Comparison of ENCODE assay signal across 8 mouse cellular contexts in genomic region chr13:17694414-17694813, GRCm38 (mm10). TPM values are rescaled to one million over a fixed set of nuclear protein-coding genes. Genes with fewer than 3 reads are reported as not detected.
DNase-seq lines count a peak whose midpoint lies in the region; ATAC-seq lines count a peak whose summit lies in the region.

No protein-coding gene starts in this region.

- H3K27ac ChIP-seq in limb, embryonic 11.5 days (replicated peaks; ENCODE audit: low read depth, low read length) = peak overlapping the region; percentile 80; the same call in 1 of the 2 replicates
- peak overlapping the region; percentile 96 for H3K27ac ChIP-seq in neural tube, embryonic 15.5 days (replicated peaks)

- peak; percentile 41 for DNase-seq in left cerebral cortex, adult 11 months (ENCODE audit: low spot score)
- no peak for DNase-seq in left cerebral cortex, postnatal 4 days
- DNase-seq in NIH3T3 (ENCODE audit: low read depth) = peak; percentile 54
- DNase-seq in limb, embryonic 11.5 days (ENCODE audit: low spot score) = no peak
- no peak for DNase-seq in adrenal gland, postnatal 4 days (ENCODE audit: low spot score in 2 of 2)
- DNase-seq in cerebellum, postnatal 4 days (ENCODE audit: low spot score in 2 of 2) = no peak

- no peaks in the 10 kb centered on the region for H3K36me3 ChIP-seq in limb, embryonic 11.5 days (ENCODE audit: control insufficient read depth, insufficient read depth, low read length)
- no peaks in the 10 kb centered on the region for H3K36me3 ChIP-seq in neural tube, embryonic 15.5 days

- intact Hi-C loops in left cerebral cortex, postnatal 4 days (cut with DNase I) = no loop called here

- peak overlapping the region; percentile 51 for H3K4me2 ChIP-seq in limb, embryonic 11.5 days (ENCODE audit: low read depth, severe bottlenecking)
- peak overlapping the region; percentile 71 for H3K4me2 ChIP-seq in neural tube, embryonic 15.5 days

- no peaks in the 10 kb centered on the region for H3K9me3 ChIP-seq in limb, embryonic 11.5 days (ENCODE audit: control insufficient read depth, low read length)
- no peaks in the 10 kb centered on the region for H3K9me3 ChIP-seq in neural tube, embryonic 15.5 days (replicated peaks)

- no peaks in the 10 kb centered on the region for H3K27me3 ChIP-seq in limb, embryonic 11.5 days (ENCODE audit: control insufficient read depth, insufficient read depth, low read length)
- no peaks in the 10 kb centered on the region for H3K27me3 ChIP-seq in neural tube, embryonic 15.5 days (replicated peaks)

- peak overlapping the region; percentile 53; the same call in 1 of the 2 replicates for H3K9ac ChIP-seq in limb, embryonic 11.5 days (ENCODE audit: low read length)
- peak overlapping the region; percentile 59 for H3K9ac ChIP-seq in neural tube, embryonic 15.5 days (replicated peaks)

- peak; percentile 29 for ATAC-seq in erythroblast, adult 5-6 weeks (replicated peaks; ENCODE audit: low FRiP score, poor library complexity, severe bottlenecking)
- ATAC-seq in limb, embryonic 11.5 days (ENCODE audit: insufficient number of reproducible peaks, low FRiP score, low TSS enrichment, low read depth) = peak; percentile 83
- peak; percentile 80 for ATAC-seq in neural tube, embryonic 15.5 days (ENCODE audit: low FRiP score)

- H3K4me3 ChIP-seq in limb, embryonic 11.5 days (ENCODE audit: low read depth, low read length) = peak overlapping the region; percentile 83
- H3K4me3 ChIP-seq in neural tube, embryonic 15.5 days (replicated peaks) = peak overlapping the region; percentile 87

- 0% methylated on average over 19 of the region's 25 CpGs for WGBS in limb, embryonic 11.5 days
- WGBS in neural tube, embryonic 15.5 days = 0% methylated on average over 20 of the region's 25 CpGs

- H3K4me1 ChIP-seq in limb, embryonic 11.5 days (ENCODE audit: control insufficient read depth, insufficient read depth, low read length) = no peaks in the 10 kb centered on the region
- H3K4me1 ChIP-seq in neural tube, embryonic 15.5 days = peaks cover 13% of the 10 kb centered on the region

RNA-seq across cellular contexts. Expression of gene Mplkip, which starts 0.6 kb away (rescaled TPM):
- 10 to 100 TPM; 23.0 to 24.8 TPM for total RNA-seq in left cerebral cortex, postnatal 4 days (2021)
- total RNA-seq in erythroblast, adult 5-6 weeks (2015; ENCODE audit: low replicate concordance) = 33.0 and 34.1 TPM in 2 replicates
- total RNA-seq in erythroblast, adult 5-6 weeks (2017; ENCODE audit: low replicate concordance) = 12.5 and 21.8 TPM in 2 replicates
- polyA plus RNA-seq in limb, embryonic 11.5 days (2014; fragmentation: Nextera tagmentation; extraction: Ambion mirVana) = 46.7 and 56.5 TPM in 2 replicates
- 41.2 and 44.6 TPM in 2 replicates for polyA plus RNA-seq in neural tube, embryonic 15.5 days (2015; fragmentation: Nextera tagmentation; extraction: Ambion mirVana)
- 10 to 100 TPM; 24.3 to 27.5 TPM for total RNA-seq in adrenal gland, postnatal 4 days (2021)

RNA-seq across cellular contexts. Expression of gene Sugct, which starts 0.9 kb away (rescaled TPM):
- under 1 TPM; 0.87 to 0.96 TPM for total RNA-seq in left cerebral cortex, postnatal 4 days (2021)
- 0.38 TPM in 1 of 2 replicates, not detected in the other for total RNA-seq in erythroblast, adult 5-6 weeks (2015; ENCODE audit: low replicate concordance)
- not detected in 2 replicates for total RNA-seq in erythroblast, adult 5-6 weeks (2017; ENCODE audit: low replicate concordance)
- 2.4 and 3.9 TPM in 2 replicates for polyA plus RNA-seq in limb, embryonic 11.5 days (2014; fragmentation: Nextera tagmentation; extraction: Ambion mirVana)
- 2.8 and 3.5 TPM in 2 replicates for polyA plus RNA-seq in neural tube, embryonic 15.5 days (2015; fragmentation: Nextera tagmentation; extraction: Ambion mirVana)
- 10 to 100 TPM in 1 of 2 experiments, 1 to 10 TPM in 1; 9.5 to 11.7 TPM for total RNA-seq in adrenal gland, postnatal 4 days (2021)

Comparison
In these comparisons a context has a peak if more than half of its experiments do, and no peak if none do; other contexts are left out.
1. DNase-seq: peak in left cerebral cortex, adult 11 months (single experiment) and NIH3T3 (single experiment); none in left cerebral cortex, postnatal 4 days (single experiment), limb, embryonic 11.5 days (single experiment), adrenal gland, postnatal 4 days (0 of 2) and cerebellum, postnatal 4 days (0 of 2).
2. ATAC-seq: peak in every context shown above with its lines; median percentile 83 in limb, embryonic 11.5 days; 80 in neural tube, embryonic 15.5 days; 29 in erythroblast, adult 5-6 weeks.
3. RNA of gene Sugct, which starts 0.9 kb away (total RNA-seq): 9.5 to 11.7 TPM in adrenal gland, postnatal 4 days; 0.87 to 0.96 TPM in left cerebral cortex, postnatal 4 days and 0.38 TPM in erythroblast, adult 5-6 weeks; every median in the first group is over 4 times any median in the second.